Mouse (Mus musculus) liver, embryonic 14.5 days (tissue): ENCODE data around the gene Amz1. TPM values are rescaled to one million over a fixed set of nuclear protein-coding genes. Genes with fewer than 3 reads are reported as not detected.

Experiments used
- ATAC-seq: fragments of 200-750 bp; cut with Nextera tagmentation; 2 replicates; pipeline ENCODE4 v1.8.0; 2017; ENCODE audit warnings: moderate number of reproducible peaks, mild to moderate bottlenecking, moderate library complexity; ENCODE audit not compliant: insufficient read depth
- DNase-seq, 3 experiments: peaks; one replicate each; pipeline ENCODE4 v3.0.0-alpha.2; 2012 to 2013; ENCODE audit warnings: low read depth in 3 of 3, low spot score in 3 of 3
- H3K27ac ChIP-seq: fragments of 300-500 bp; sonication (generic); 2 replicates; pipeline ENCODE4 v1.5.1; 2014; ENCODE audit warnings: moderate library complexity, mild to moderate bottlenecking, control low read depth, inconsistent platforms
- H3K27me3 ChIP-seq: fragments of 300-500 bp; sonication (generic); 2 replicates; pipeline ENCODE4 v1.6.1; 2014; ENCODE audit warnings: mild to moderate bottlenecking, low read length, moderate library complexity; ENCODE audit not compliant: control insufficient read depth, insufficient read depth
- H3K36me3 ChIP-seq: fragments of 300-500 bp; sonication (generic); replicated peaks from 2 replicates; pipeline ENCODE4 v1.6.1; 2014; ENCODE audit warnings: low read depth; ENCODE audit not compliant: control insufficient read depth, insufficient read depth
- H3K4me1 ChIP-seq, 2 experiments: fragments of 200-500 bp in 1 of 2; fragments of 300-500 bp in 1 of 2; sonication (generic) in 1 of 2; replicated peaks; 2 replicates each; pipeline ENCODE4 v1.6.1; 2012 to 2014; ENCODE audit warnings: antibody characterized with exemption in 1 of 2, inconsistent platforms in 1 of 2, low read length in 1 of 2; ENCODE audit not compliant: control insufficient read depth in 2 of 2, insufficient read depth in 2 of 2
- H3K4me2 ChIP-seq: fragments of 300-500 bp; sonication (generic); 2 replicates; pipeline ENCODE4 v1.6.1; 2014; ENCODE audit warnings: low read depth, mild to moderate bottlenecking, control low read depth, moderate library complexity
- H3K4me3 ChIP-seq, 2 experiments: fragments of 200-500 bp in 1 of 2; fragments of 300-500 bp in 1 of 2; sonication (generic) in 1 of 2; 2 replicates each; pipeline ENCODE4 v1.5.1; 2012 to 2014; ENCODE audit warnings: low read depth in 2 of 2, low read length in 2 of 2, mild to moderate bottlenecking in 2 of 2, control low read depth in 1 of 2, inconsistent platforms in 1 of 2, moderate library complexity in 1 of 2; ENCODE audit not compliant: insufficient read depth in 1 of 2
- H3K9ac ChIP-seq: fragments of 300-500 bp; sonication (generic); replicated peaks from 2 replicates; pipeline ENCODE4 v1.6.1; 2014; ENCODE audit warnings: mild to moderate bottlenecking, control low read depth, moderate library complexity
- H3K9me3 ChIP-seq: fragments of 300-500 bp; sonication (generic); 2 replicates; pipeline ENCODE4 v1.6.1; 2016; ENCODE audit warnings: low read length, mixed read lengths; ENCODE audit not compliant: control insufficient read depth
- CTCF ChIP-seq: IDR thresholded peaks from 2 replicates; pipeline ENCODE4 v1.5.1; 2016; ENCODE audit warnings: antibody characterized with exemption, low read depth, control low read depth
- EP300 ChIP-seq: IDR thresholded peaks from 2 replicates; pipeline ENCODE4 v1.6.1; 2016; ENCODE audit warnings: antibody characterized with exemption, low read depth
- WGBS: fragments of 180-500 bp; shearing (Covaris S2); extraction: QIAGEN DNeasy Blood & Tissue Kit; methylation state at CpG from one replicate; pipeline ENCODE4 v1.1.7; 2014; ENCODE audit not compliant: insufficient replicate concordance; 5-methylcytosine and 5-hydroxymethylcytosine counted together
- polyA plus RNA-seq, 2 experiments: library from polyadenylated mRNA; depleted of rRNA in 1 of 2; stranded (reverse) in 1 of 2; unstranded in 1 of 2; fragments of >200 nt; fragmentation: Nextera tagmentation in 1 of 2; extraction: Ambion mirVana in 1 of 2; gene quantifications; 2 replicates each; pipeline versions ENCODE4 v1.2.1 to v1.2.3; 2012 to 2014

The Amz1 gene
- polyA plus RNA-seq, 2 experiments = 0.65 to 0.72 TPM

- Histone ChIP-seq H3K27ac (no peak overlapping the region), H3K9me3 (no peaks in the 10 kb centered on the region), H3K4me2 (no peak overlapping the region), H3K27me3 (no peaks in the 10 kb centered on the region), H3K9ac (no peak overlapping the region), H3K4me3 (no peak overlapping the region), H3K4me1 (peaks cover 0 to 5% of the 10 kb centered on the region in 2 experiments; a peak in 1 of 4 replicates), H3K36me3 (no peaks in the 10 kb centered on the region)
- WGBS = 0% methylated on average over 1 of the region's 2 CpGs
- no peak for TF ChIP-seq EP300
- peak; percentile 69 for TF ChIP-seq CTCF
- DNase-seq (no peak), ATAC-seq (no peak)
These were observed 27.0 kb downstream of the Amz1 start for GRCm38 (mm10) chr5:140750925-140751324.

- no peaks in the 10 kb centered on the region for H3K9me3 ChIP-seq
- no peak overlapping the region for H3K9ac ChIP-seq
- DNase-seq = no peak
- no peak overlapping the region for H3K4me2 ChIP-seq
- H3K4me3 ChIP-seq = no peak overlapping the region
- no peak for ATAC-seq
- 82% methylated on average over 15 of the region's 15 CpGs for WGBS
- TF ChIP-seq CTCF = no peak
- TF ChIP-seq EP300 = no peak
- H3K27ac ChIP-seq = no peak overlapping the region
- no peaks in the 10 kb centered on the region for H3K36me3 ChIP-seq
- peaks cover 0 to 5% of the 10 kb centered on the region in 2 experiments; a peak in 1 of 4 replicates for H3K4me1 ChIP-seq
- no peaks in the 10 kb centered on the region for H3K27me3 ChIP-seq
These were observed 28.1 kb downstream of the Amz1 start for GRCm38 (mm10) chr5:140752041-140752440.

GRCm38 (mm10) chr5:140752639-140753038 lies 28.7 kb downstream of the Amz1 start:
- no peak for DNase-seq
- WGBS = 72% methylated on average over 3 of the region's 3 CpGs

GRCm38 (mm10) chr5:140753223-140753622 lies 29.3 kb downstream of the Amz1 start:
- H3K4me1 ChIP-seq = peaks cover 0 to 5% of the 10 kb centered on the region in 2 experiments; a peak in 1 of 4 replicates
- TF ChIP-seq EP300 (no peak), CTCF (no peak)
- H3K4me3 ChIP-seq = no peak overlapping the region
- WGBS = 81% methylated on average over 5 of the region's 5 CpGs
- ATAC-seq = no peak
- H3K27ac ChIP-seq = no peak overlapping the region
- no peak for DNase-seq
- no peaks in the 10 kb centered on the region for H3K36me3 ChIP-seq
- H3K9me3 ChIP-seq = no peaks in the 10 kb centered on the region
- H3K27me3 ChIP-seq = no peaks in the 10 kb centered on the region
- no peak overlapping the region for H3K4me2 ChIP-seq
- H3K9ac ChIP-seq = no peak overlapping the region

More at GRCm38 (mm10) chr5:140752639-140753038, 28.7 kb downstream of the Amz1 start:
- peaks cover 0 to 5% of the 10 kb centered on the region in 2 experiments; a peak in 1 of 4 replicates for H3K4me1 ChIP-seq
- no peak overlapping the region for H3K9ac ChIP-seq
- H3K36me3 ChIP-seq = no peaks in the 10 kb centered on the region
- no peak for ATAC-seq
- H3K9me3 ChIP-seq = no peaks in the 10 kb centered on the region
- no peaks in the 10 kb centered on the region for H3K27me3 ChIP-seq
- H3K4me3 ChIP-seq = no peak overlapping the region
- peak; percentile 70 for TF ChIP-seq CTCF
- TF ChIP-seq EP300 = no peak
- H3K27ac ChIP-seq = no peak overlapping the region
- no peak overlapping the region for H3K4me2 ChIP-seq

- H3K4me3 ChIP-seq = no peak overlapping the region
- no peaks in the 10 kb centered on the region for H3K27me3 ChIP-seq
- TF ChIP-seq CTCF (no peak), EP300 (no peak)
- no peak for DNase-seq
- no peak overlapping the region for H3K4me2 ChIP-seq
- H3K4me1 ChIP-seq = no peaks in the 10 kb centered on the region
- WGBS = 81% methylated on average over 8 of the region's 8 CpGs
- ATAC-seq = no peak
- no peak overlapping the region for H3K9ac ChIP-seq
- no peaks in the 10 kb centered on the region for H3K9me3 ChIP-seq
- H3K36me3 ChIP-seq = peaks cover 5% of the 10 kb centered on the region
- H3K27ac ChIP-seq = no peak overlapping the region
These were observed 34.9 kb downstream of the Amz1 start for GRCm38 (mm10) chr5:140758864-140759263.
